Mouse (Mus musculus): ENCODE measurements at regions not wholly inside any gene's neighbourhood (a gene's known extent, or its start where the extent isn't known, plus 50 kb on each side); places are given as distances from the start of the nearest gene placed in this dataset.

DNA sequence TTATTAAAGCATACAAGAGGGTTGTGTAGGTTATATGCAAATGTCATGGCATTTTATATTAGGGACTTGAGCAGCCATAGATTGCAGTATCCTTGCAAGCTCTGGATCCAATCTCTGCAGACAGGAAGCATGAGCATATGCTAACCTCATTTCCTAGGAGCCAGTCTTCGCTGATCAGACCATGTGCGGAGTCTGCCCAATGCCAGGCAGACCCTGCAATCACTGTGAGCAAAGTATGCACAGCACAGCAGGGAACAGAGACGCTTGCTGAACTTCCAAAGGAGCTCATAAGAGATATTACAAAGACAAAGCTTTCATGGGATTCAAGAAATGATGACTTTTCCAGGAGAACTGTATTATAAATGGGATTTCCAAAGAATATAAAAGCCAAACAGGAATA, 65.2 kb upstream of the Fbxl4 start:
- no peak for DNase-seq (ENCODE audit: low read depth, low spot score)

DNA sequence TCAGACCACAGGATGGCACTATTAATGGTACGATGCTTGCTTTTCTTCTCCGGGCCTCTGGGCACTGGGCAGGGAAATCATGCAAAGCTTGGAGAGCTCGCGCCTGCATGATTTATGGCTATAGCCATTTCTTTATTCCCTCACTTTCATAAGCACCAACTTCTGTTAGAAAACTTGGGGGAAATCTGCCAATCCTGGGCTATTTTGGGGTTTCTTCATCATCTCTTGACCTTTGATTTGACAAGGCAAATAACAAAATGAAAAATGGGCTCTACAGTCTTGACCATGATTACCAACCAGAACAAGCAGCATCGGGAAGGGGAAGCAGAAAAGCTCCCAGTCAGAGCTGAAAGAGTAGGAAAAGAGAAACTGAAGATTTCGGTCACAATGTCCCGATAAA, 57.1 kb upstream of the Fbxl4 start:
- no peak for DNase-seq (ENCODE audit: low read depth, low spot score)

DNA sequence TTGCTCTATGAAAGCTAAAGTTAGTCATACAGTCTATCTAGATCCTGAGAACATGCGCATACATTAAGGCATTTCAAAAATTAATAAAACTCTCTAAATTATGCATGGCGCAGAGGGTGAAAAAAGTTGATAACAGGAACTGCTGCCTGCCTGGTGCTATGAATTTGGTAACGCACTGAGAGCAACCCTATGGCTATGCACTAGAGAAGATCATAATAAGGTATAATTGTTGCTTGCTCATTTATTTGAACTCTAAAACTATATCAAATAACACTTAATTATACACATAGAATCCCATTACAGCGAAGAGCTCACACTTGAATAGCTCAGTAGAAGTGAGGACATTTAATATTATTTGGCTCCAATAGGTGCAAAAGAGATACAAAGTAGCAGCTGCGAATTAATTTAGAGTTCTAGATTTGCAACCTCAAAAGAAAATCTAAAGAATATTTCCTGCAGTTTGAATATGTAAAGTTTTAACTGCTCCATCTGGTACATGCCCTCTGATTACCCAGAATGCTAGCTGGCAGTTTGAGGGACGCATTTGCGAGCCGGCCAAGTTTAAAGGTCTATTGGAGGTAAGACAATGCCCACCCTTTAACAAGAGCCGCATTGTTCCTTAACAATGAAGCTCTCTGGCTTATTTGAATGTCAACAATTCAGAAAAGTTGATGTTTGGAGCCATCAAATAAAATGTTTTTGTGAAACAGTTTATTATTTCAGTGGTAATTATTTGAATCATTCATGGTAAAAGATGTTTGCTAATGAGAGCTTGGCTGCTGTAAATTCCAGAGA, 56.0 kb upstream of the Fbxl4 start:
- DNase-seq (ENCODE audit: low read depth, low spot score), result no peak

DNA sequence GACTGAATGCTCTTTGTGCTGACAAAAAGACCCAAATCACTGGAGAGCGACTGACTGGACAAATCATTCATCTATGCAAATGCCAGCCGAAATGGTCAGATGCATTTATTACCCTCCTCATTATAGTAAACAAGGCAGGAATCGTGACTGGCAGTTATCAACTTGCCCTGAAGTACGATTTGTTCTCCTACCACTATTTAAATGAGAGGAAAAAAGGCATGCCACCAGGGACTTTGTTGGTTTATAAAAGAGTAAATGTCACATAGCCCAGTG, 55.5 kb upstream of the Fbxl4 start:
- DNase-seq (ENCODE audit: low read depth, low spot score), result no peak

DNA sequence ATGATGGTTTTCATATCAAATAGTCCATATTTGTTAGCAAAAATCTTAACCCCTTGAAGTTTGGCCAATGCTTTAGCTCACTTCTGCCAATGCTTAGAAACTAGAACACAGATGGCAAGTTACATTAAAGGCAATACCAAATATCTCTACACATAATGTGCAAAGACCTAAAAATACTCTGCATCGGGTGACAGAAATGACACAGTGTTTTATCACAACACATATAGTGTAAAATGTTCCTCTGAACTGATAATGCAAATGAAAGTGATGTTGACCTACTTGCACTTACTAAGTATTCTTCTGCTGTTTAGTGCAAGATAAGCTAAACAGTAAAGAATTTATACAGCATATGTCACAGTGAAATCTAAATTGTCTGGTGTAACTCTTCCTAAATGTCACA, 55.1 kb upstream of the Fbxl4 start:
- DNase-seq (ENCODE audit: low read depth, low spot score), result no peak

All from retina, postnatal 7 days (tissue).